Mouse (Mus musculus): Measurements from ENCODE around the gene Tspan10.

- TF ChIP-seq CTCF (IDR thresholded peaks at IDR 0.05; ENCODE audit: low read depth), result no peak
- no peak for TF ChIP-seq EP300 (IDR thresholded peaks at IDR 0.05; ENCODE audit: low read depth)
These were observed 24.6 kb upstream of the Tspan10 start for GRCm38 (mm10) chr11:120417852-120418251.
